Mouse (Mus musculus) liver, postnatal 0 days (tissue): Measurements from ENCODE around the gene Wfdc8.

Source experiments
- CTCF ChIP-seq: sonication (generic); IDR thresholded peaks from 2 replicates; pipeline ENCODE4 v1.5.1; 2016; ENCODE audit warnings: antibody characterized with exemption, low read depth
- EP300 ChIP-seq: IDR thresholded peaks from 2 replicates; pipeline ENCODE4 v1.6.1; 2016; ENCODE audit warnings: antibody characterized with exemption, low read depth, mild to moderate bottlenecking

DNA sequence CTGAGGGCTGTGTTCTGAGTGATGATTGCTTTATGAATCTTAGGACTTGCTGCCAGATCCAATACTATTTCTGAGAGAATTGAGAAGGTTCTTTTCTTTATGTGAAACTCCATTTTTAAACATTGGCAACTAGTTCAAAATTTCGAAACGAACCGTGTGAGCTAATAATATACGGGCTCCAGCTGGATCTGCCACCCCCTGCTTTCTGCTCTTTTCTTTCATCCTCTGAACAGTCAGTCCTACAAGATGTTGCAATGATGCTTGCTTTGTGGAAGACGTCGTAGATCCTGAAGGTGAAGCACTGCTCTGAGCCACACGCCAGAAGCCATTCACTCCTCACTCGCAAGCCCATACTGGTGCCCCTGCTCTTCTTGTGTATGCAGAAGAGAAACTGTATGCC lies 55.0 kb downstream of the Wfdc8 start:
- no peak for TF ChIP-seq CTCF
- no peak for TF ChIP-seq EP300
